Mouse (Mus musculus) embryonic facial prominence, embryonic 15.5 days (tissue): ENCODE data around the gene Pck1. TPM values are rescaled to one million over a fixed set of nuclear protein-coding genes. Genes with fewer than 3 reads are reported as not detected.

ENCODE experiments used
- ATAC-seq: fragments of 200-750 bp; cut with Nextera tagmentation; 2 replicates; pipeline ENCODE4 v1.8.0; 2017; ENCODE audit warnings: low read depth, moderate TSS enrichment; ENCODE audit not compliant: insufficient number of reproducible peaks, low FRiP score, low TSS enrichment
- H3K27ac ChIP-seq: fragments of 300-500 bp; sonication (generic); replicated peaks from 2 replicates; pipeline ENCODE4 v1.5.1; 2015; ENCODE audit warnings: mild to moderate bottlenecking, inconsistent platforms
- H3K27me3 ChIP-seq: fragments of 300-500 bp; sonication (generic); 2 replicates; pipeline ENCODE4 v1.6.1; 2015; ENCODE audit warnings: inconsistent platforms
- H3K36me3 ChIP-seq: fragments of 300-500 bp; sonication (generic); 2 replicates; pipeline ENCODE4 v1.6.1; 2015; ENCODE audit warnings: mild to moderate bottlenecking, inconsistent platforms
- H3K4me1 ChIP-seq: fragments of 300-500 bp; sonication (generic); 2 replicates; pipeline ENCODE4 v1.6.1; 2015; ENCODE audit warnings: inconsistent platforms
- H3K4me2 ChIP-seq: fragments of 300-500 bp; sonication (generic); replicated peaks from 2 replicates; pipeline ENCODE4 v1.6.1; 2015; ENCODE audit warnings: mild to moderate bottlenecking, inconsistent platforms
- H3K4me3 ChIP-seq: fragments of 300-500 bp; sonication (generic); replicated peaks from 2 replicates; pipeline ENCODE4 v1.5.1; 2015; ENCODE audit warnings: mild to moderate bottlenecking, inconsistent platforms
- H3K9ac ChIP-seq: fragments of 300-500 bp; sonication (generic); 2 replicates; pipeline ENCODE4 v1.6.1; 2015; ENCODE audit warnings: inconsistent platforms
- H3K9me3 ChIP-seq: fragments of 300-500 bp; sonication (generic); replicated peaks from 2 replicates; pipeline ENCODE4 v1.6.1; 2016; ENCODE audit warnings: inconsistent platforms
- WGBS: fragments of 180-500 bp; shearing (Covaris S2); methylation state at CpG from one replicate; pipeline ENCODE4 v1.1.7; 2015; 5-methylcytosine and 5-hydroxymethylcytosine counted together
- polyA plus RNA-seq: library from polyadenylated mRNA; unstranded; fragments of >200 nt; fragmentation: Nextera tagmentation; extraction: Ambion mirVana; gene quantifications from 2 replicates; pipeline ENCODE4 v1.2.1, GENCODE M21; 2015

Gene Pck1
- polyA plus RNA-seq, 1 experiment from 2014 or later: not detected

DNA sequence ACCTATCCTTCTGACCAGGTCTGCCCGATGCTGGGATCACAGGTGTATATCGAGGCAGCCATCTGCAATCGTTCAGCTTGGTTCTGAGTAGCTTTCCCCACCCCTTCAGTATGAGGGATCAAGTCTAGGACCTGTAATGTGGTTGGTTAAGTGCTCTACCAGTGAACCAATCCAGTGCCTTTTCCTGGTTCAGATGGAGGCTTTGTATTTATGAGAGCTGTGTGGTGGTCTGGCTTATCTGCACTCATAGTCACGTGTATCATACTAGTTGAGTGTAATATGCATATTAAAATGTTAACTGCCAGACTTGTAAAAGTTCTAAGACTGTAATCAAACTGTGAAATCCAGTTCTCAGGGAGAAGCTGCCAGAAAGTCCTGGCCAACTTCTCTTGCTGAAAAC lies 26.5 kb upstream of the Pck1 start:
- no peak for ATAC-seq
- no peaks in the 10 kb centered on the region for H3K4me1 ChIP-seq
- no peak overlapping the region for H3K4me2 ChIP-seq
- WGBS: 81% methylated on average over 4 of the region's 4 CpGs
- no peaks in the 10 kb centered on the region for H3K36me3 ChIP-seq
- no peaks in the 10 kb centered on the region for H3K27me3 ChIP-seq
- H3K9me3 ChIP-seq: no peaks in the 10 kb centered on the region
- H3K27ac ChIP-seq: no peak overlapping the region
- no peak overlapping the region for H3K4me3 ChIP-seq
- H3K9ac ChIP-seq: no peak overlapping the region

DNA sequence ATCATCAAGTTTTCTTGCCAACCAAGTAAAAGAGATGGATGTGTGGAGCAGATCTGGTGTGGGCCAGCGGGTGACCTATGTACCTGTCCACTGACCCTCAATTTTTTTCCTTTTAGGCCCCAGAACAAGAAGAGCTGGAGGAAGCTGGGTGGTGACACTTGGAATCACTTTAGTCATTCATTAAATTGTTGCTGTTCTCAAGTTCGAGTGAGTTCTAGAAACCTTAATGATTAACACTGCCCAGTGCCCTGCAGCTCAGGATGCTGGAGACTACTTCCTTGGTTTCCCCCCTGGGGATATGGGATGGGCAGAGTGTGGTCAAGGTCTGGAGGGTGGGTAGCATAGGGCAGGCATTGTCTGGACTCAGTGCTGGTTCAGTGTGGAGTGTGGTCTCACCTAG lies 23.7 kb upstream of the Pck1 start:
- Histone ChIP-seq H3K27me3 (no peaks in the 10 kb centered on the region), H3K4me1 (no peaks in the 10 kb centered on the region), H3K27ac (no peak overlapping the region), H3K36me3 (no peaks in the 10 kb centered on the region), H3K4me3 (no peak overlapping the region), H3K9ac (no peak overlapping the region), H3K4me2 (no peak overlapping the region), H3K9me3 (no peaks in the 10 kb centered on the region)
- 64% methylated on average over 2 of the region's 2 CpGs for WGBS
- ATAC-seq: no peak; the same call in 1 of the 2 replicates

GRCm38 (mm10) chr2:173132262-173132661 lies 20.6 kb upstream of the Pck1 start:
- Histone ChIP-seq H3K4me3 (no peak overlapping the region), H3K36me3 (no peaks in the 10 kb centered on the region), H3K4me1 (no peaks in the 10 kb centered on the region), H3K9ac (no peak overlapping the region), H3K9me3 (no peaks in the 10 kb centered on the region), H3K27me3 (no peaks in the 10 kb centered on the region; the same call in 1 of the 2 replicates), H3K27ac (no peak overlapping the region), H3K4me2 (no peak overlapping the region)
- 71% methylated on average over 13 of the region's 13 CpGs for WGBS
- ATAC-seq: no peak

- no peak overlapping the region for H3K4me3 ChIP-seq
- 76% methylated on average over 8 of the region's 8 CpGs for WGBS
- no peaks in the 10 kb centered on the region for H3K4me1 ChIP-seq
- no peaks in the 10 kb centered on the region for H3K9me3 ChIP-seq
- no peak overlapping the region for H3K27ac ChIP-seq
- no peaks in the 10 kb centered on the region; the same call in 1 of the 2 replicates for H3K27me3 ChIP-seq
- H3K9ac ChIP-seq: no peak overlapping the region
- no peaks in the 10 kb centered on the region for H3K36me3 ChIP-seq
- ATAC-seq: no peak
- H3K4me2 ChIP-seq: no peak overlapping the region
These were observed 20.0 kb upstream of the Pck1 start for GRCm38 (mm10) chr2:173132794-173133300.

DNA sequence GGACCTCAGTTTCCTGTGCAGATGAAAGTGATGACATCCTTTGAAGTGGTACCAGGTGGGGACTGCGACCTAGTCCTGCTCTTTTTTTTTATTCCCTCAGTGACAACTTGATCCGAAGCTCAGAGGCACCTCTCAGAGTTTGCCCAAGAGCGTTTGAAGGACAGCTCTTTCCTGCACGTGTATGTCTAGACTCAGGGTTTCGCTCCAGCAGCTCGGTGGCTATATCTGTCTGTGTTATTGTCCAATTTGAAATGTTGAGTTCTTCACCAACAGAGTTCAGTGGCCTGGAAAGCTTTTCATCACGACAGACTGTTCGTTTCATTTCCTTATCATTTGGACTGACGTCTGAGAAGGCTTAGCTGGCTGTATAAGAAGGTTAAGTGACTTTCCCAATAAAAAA lies 18.2 kb upstream of the Pck1 start:
- no peak overlapping the region for H3K4me2 ChIP-seq
- no peak overlapping the region for H3K4me3 ChIP-seq
- H3K27me3 ChIP-seq: no peaks in the 10 kb centered on the region; the same call in 1 of the 2 replicates
- no peak for ATAC-seq
- no peaks in the 10 kb centered on the region for H3K36me3 ChIP-seq
- H3K4me1 ChIP-seq: 0 out of 2 replicates have a peak, but pooled peaks cover 4% of the 10 kb centered on the region
- no peaks in the 10 kb centered on the region for H3K9me3 ChIP-seq
- H3K9ac ChIP-seq: no peak overlapping the region
- no peak overlapping the region for H3K27ac ChIP-seq
- WGBS: 68% methylated on average over 9 of the region's 9 CpGs

DNA sequence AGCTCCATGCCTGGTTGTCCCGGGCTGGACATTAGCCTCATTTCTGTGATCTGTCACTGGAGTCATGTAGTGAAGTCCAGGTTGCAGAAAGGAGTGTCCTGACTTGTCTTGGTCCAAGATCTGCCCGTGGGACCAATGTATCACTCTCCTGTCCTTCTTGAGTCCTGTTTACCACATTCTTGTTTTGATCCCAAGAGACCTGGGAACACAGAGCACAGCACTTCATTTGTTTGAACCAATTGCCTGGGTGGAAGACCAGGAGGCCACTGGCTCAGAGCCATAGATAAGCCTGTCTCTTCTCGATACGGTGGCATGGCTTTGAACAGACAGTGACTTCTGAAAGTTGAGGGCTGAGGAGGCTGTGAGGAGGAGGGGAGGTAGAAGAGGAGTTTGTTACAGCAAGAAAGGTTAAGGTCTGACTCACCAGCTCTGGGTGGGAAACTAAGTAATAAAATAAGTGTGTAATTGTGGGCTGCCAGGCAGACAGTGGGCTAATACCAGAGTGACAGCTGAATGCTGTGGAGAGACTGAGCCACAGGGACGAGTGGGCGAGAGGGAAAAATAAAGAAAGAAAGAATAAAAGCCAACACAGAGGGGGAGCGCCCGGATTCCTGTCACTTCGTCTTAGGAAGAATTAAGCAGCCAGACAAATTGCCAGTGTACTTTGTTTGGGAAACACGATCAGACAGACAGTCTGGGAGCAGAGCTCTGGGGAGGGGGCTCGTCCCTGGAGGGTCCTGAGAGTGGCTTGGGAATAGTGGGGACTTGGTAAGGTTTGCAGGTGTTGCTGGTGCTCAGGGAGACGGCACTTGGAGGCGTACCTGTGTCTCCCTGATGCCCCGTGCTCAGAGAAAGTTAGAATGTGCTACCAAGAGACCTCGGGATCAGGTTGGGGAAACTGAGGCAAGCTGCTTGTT lies 14.3 kb upstream of the Pck1 start:
- no peak overlapping the region for H3K27ac ChIP-seq
- H3K4me3 ChIP-seq: no peak overlapping the region
- peaks cover 2% of the 10 kb centered on the region; the same call in 1 of the 2 replicates for H3K27me3 ChIP-seq
- H3K36me3 ChIP-seq: no peaks in the 10 kb centered on the region
- WGBS: 48% methylated on average over 15 of the region's 15 CpGs
- no peak overlapping the region for H3K9ac ChIP-seq
- no peak for ATAC-seq
- no peaks in the 10 kb centered on the region for H3K9me3 ChIP-seq
- H3K4me2 ChIP-seq: no peak overlapping the region
- H3K4me1 ChIP-seq: 0 out of 2 replicates have a peak, but pooled peaks cover 4% of the 10 kb centered on the region

- H3K4me3 ChIP-seq: no peak overlapping the region
- H3K4me2 ChIP-seq: no peak overlapping the region
- 50% methylated on average over 11 of the region's 11 CpGs for WGBS
- no peaks in the 10 kb centered on the region for H3K9me3 ChIP-seq
- 0 out of 2 replicates have a peak, but pooled peaks cover 3% of the 10 kb centered on the region for H3K4me1 ChIP-seq
- H3K36me3 ChIP-seq: no peaks in the 10 kb centered on the region
- 0 out of 2 replicates have a peak, but pooled peaks cover 2% of the 10 kb centered on the region for H3K27me3 ChIP-seq
- H3K27ac ChIP-seq: no peak overlapping the region
- ATAC-seq: no peak
- H3K9ac ChIP-seq: no peak overlapping the region
These were observed 9.2 kb upstream of the Pck1 start for GRCm38 (mm10) chr2:173143611-173144010.

GRCm38 (mm10) chr2:173145808-173146207 lies 7.0 kb upstream of the Pck1 start:
- Histone ChIP-seq H3K4me2 (no peak overlapping the region), H3K9ac (no peak overlapping the region), H3K27ac (no peak overlapping the region), H3K4me1 (no peaks in the 10 kb centered on the region), H3K27me3 (0 out of 2 replicates have a peak, but pooled peaks cover 2% of the 10 kb centered on the region), H3K9me3 (no peaks in the 10 kb centered on the region), H3K4me3 (no peak overlapping the region), H3K36me3 (no peaks in the 10 kb centered on the region)
- no peak for ATAC-seq
- 55% methylated on average over 3 of the region's 3 CpGs for WGBS

DNA sequence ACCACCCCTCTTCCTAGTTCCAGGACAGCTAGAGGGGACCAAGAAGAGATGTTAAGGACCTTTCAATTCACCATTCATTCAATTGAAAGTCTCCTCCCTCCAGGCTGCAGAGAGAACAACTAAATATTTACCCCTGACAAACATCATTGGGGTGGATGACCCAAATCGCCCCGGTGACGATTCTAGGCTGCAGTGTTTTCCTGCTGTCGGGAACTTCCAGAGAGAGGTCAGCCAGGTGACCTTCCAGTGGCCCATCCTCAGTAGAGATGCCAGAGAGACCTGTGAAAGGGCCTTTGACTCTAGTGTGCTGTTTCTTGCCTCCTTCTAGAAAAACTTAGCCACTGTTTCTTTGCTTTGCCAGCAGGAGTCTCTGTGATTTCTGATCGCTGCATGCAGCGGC lies 6.1 kb upstream of the Pck1 start:
- Histone ChIP-seq H3K9me3 (no peaks in the 10 kb centered on the region), H3K4me1 (no peaks in the 10 kb centered on the region), H3K27ac (no peak overlapping the region), H3K36me3 (no peaks in the 10 kb centered on the region), H3K4me3 (no peak overlapping the region), H3K9ac (no peak overlapping the region), H3K27me3 (0 out of 2 replicates have a peak, but pooled peaks cover 2% of the 10 kb centered on the region), H3K4me2 (no peak overlapping the region)
- 78% methylated on average over 6 of the region's 6 CpGs for WGBS
- ATAC-seq: no peak

DNA sequence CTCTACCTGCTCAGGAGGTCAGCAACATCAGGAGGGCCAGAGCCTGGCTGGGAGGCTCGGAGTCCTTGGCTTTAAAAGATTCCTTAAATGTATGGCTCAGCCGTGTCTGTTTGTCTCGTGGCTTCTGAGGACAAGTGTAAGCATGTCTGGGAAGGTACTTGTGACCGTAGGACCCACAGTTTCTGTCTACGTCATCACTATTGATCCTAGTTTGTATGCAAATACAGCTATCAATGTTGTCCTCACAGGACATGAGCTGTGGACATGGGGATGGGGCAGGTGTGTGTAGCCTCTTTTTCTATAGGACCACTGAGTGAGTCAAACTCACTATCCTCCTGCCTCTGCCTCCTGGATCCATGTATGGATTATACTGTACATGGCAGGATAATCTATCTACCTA lies 4.8 kb upstream of the Pck1 start:
- Histone ChIP-seq H3K27ac (no peak overlapping the region), H3K27me3 (0 out of 2 replicates have a peak, but pooled peaks cover 2% of the 10 kb centered on the region), H3K4me1 (no peaks in the 10 kb centered on the region), H3K4me3 (no peak overlapping the region), H3K9ac (no peak overlapping the region), H3K4me2 (no peak overlapping the region), H3K36me3 (no peaks in the 10 kb centered on the region), H3K9me3 (no peaks in the 10 kb centered on the region)
- ATAC-seq: no peak
- WGBS: 77% methylated on average over 5 of the region's 5 CpGs

GRCm38 (mm10) chr2:173151352-173151751 lies 1.5 kb upstream of the Pck1 start:
- Histone ChIP-seq H3K4me1 (no peaks in the 10 kb centered on the region), H3K36me3 (no peaks in the 10 kb centered on the region), H3K9me3 (no peaks in the 10 kb centered on the region), H3K27ac (no peak overlapping the region), H3K27me3 (no peaks in the 10 kb centered on the region), H3K4me2 (no peak overlapping the region), H3K9ac (no peak overlapping the region), H3K4me3 (no peak overlapping the region)
- 82% methylated on average over 5 of the region's 5 CpGs for WGBS
- ATAC-seq: no peak
